Mouse (Mus musculus): ENCODE measurements around the gene Ptges.
"Not testable (repeated sequence)": the region's sequence is repeated elsewhere in the genome, so short reads cannot be mapped to it uniquely, and the experiment has no call there.

Gene Ptges

GRCm38 (mm10) chr2:30929483-30930045 lies at the start of gene Ptges:
Ptges (minus strand) TSS chr2:30929863.
- peak; percentile 80 for DNase-seq

- peak; percentile 89 for DNase-seq
Measured at GRCm38 (mm10) chr2:30967352-30968327, 38.0 kb upstream of the Ptges start, which contains the start of gene Tor1a. Tor1a (minus strand) TSS chr2:30967933.

GRCm38 (mm10) chr2:30966826-30967225 lies 37.2 kb upstream of the Ptges start:
- no peak for DNase-seq

GRCm38 (mm10) chr2:30965627-30966026 lies 36.0 kb upstream of the Ptges start:
- DNase-seq, result no peak

GRCm38 (mm10) chr2:30962570-30963254 lies 33.0 kb upstream of the Ptges start:
- no peak for DNase-seq

GRCm38 (mm10) chr2:30959856-30960255 lies 30.2 kb upstream of the Ptges start:
- no peak for DNase-seq

- DNase-seq, result no peak
Measured at GRCm38 (mm10) chr2:30958726-30959125, 29.1 kb upstream of the Ptges start.

- no peak for DNase-seq
Measured at GRCm38 (mm10) chr2:30957511-30957910, 27.8 kb upstream of the Ptges start.

- DNase-seq, result no peak
Measured at GRCm38 (mm10) chr2:30954797-30955196, 25.1 kb upstream of the Ptges start.

GRCm38 (mm10) chr2:30952824-30953490 lies 23.3 kb upstream of the Ptges start, which contains the start of gene Tor1b:
Tor1b (plus strand) TSS chr2:30952959.
- peak; percentile 85 for DNase-seq

- no peak for DNase-seq
Measured at GRCm38 (mm10) chr2:30952457-30952823, 22.8 kb upstream of the Ptges start.

GRCm38 (mm10) chr2:30942603-30943011 lies 12.9 kb upstream of the Ptges start:
- DNase-seq, result peak; percentile 67

GRCm38 (mm10) chr2:30942116-30942515 lies 12.5 kb upstream of the Ptges start:
- not testable (repeated sequence) for DNase-seq

- DNase-seq, result no peak
Measured at GRCm38 (mm10) chr2:30941586-30941985, 11.9 kb upstream of the Ptges start.

GRCm38 (mm10) chr2:30938574-30938991 lies 8.9 kb upstream of the Ptges start:
- DNase-seq, result no peak

- DNase-seq, result no peak
Measured at GRCm38 (mm10) chr2:30937731-30938130, 8.1 kb upstream of the Ptges start.

- no peak for DNase-seq
Measured at GRCm38 (mm10) chr2:30936808-30937207, 7.1 kb upstream of the Ptges start.

GRCm38 (mm10) chr2:30933917-30934450 lies 4.3 kb upstream of the Ptges start:
- DNase-seq, result peak; percentile 85

- DNase-seq, result no peak
Measured at GRCm38 (mm10) chr2:30933032-30933431, 3.4 kb upstream of the Ptges start.

GRCm38 (mm10) chr2:30931922-30932321 lies 2.3 kb upstream of the Ptges start:
- no peak for DNase-seq

GRCm38 (mm10) chr2:30930846-30931245 lies 1.2 kb upstream of the Ptges start:
- not testable (repeated sequence) for DNase-seq

GRCm38 (mm10) chr2:30928893-30929482 lies 675 bp downstream of the Ptges start:
- peak; percentile 51 for DNase-seq
